Mouse (Mus musculus) hindbrain, embryonic 15.5 days (tissue): ENCODE measurements around the gene Arhgef6. TPM values are rescaled to one million over a fixed set of nuclear protein-coding genes. Genes with fewer than 3 reads are reported as not detected.

ENCODE experiments used
- ATAC-seq: fragments of 200-750 bp; cut with Nextera tagmentation; 2 replicates; pipeline ENCODE4 v1.8.0; 2017; ENCODE audit warnings: low read depth, moderate number of reproducible peaks, moderate TSS enrichment; ENCODE audit not compliant: low FRiP score
- H3K27ac ChIP-seq: fragments of 300-500 bp; sonication (generic); replicated peaks from 2 replicates; pipeline ENCODE4 v1.5.1; 2015; ENCODE audit warnings: mild to moderate bottlenecking, inconsistent platforms
- H3K27me3 ChIP-seq: fragments of 300-500 bp; sonication (generic); 2 replicates; pipeline ENCODE4 v1.6.1; 2015; ENCODE audit warnings: control low read depth, inconsistent platforms
- H3K36me3 ChIP-seq: fragments of 300-500 bp; sonication (generic); 2 replicates; pipeline ENCODE4 v1.6.1; 2015; ENCODE audit warnings: control low read depth, inconsistent platforms
- H3K4me1 ChIP-seq: fragments of 300-500 bp; sonication (generic); replicated peaks from 2 replicates; pipeline ENCODE4 v1.6.1; 2015; ENCODE audit warnings: control low read depth, inconsistent platforms
- H3K4me2 ChIP-seq: fragments of 300-500 bp; sonication (generic); 2 replicates; pipeline ENCODE4 v1.6.1; 2015; ENCODE audit warnings: moderate library complexity, mild to moderate bottlenecking, inconsistent platforms
- H3K4me3 ChIP-seq: fragments of 300-500 bp; sonication (generic); 2 replicates; pipeline ENCODE4 v1.5.1; 2015; ENCODE audit warnings: mild to moderate bottlenecking, inconsistent platforms
- H3K9ac ChIP-seq: fragments of 300-500 bp; sonication (generic); 2 replicates; pipeline ENCODE4 v1.6.1; 2015; ENCODE audit warnings: inconsistent platforms
- H3K9me3 ChIP-seq: fragments of 300-500 bp; sonication (generic); 2 replicates; pipeline ENCODE4 v1.6.1; 2016; ENCODE audit warnings: control low read depth, inconsistent platforms
- WGBS: fragments of 180-500 bp; shearing (Covaris S2); methylation state at CpG from one replicate; pipeline ENCODE4 v1.1.7; 2015; 5-methylcytosine and 5-hydroxymethylcytosine counted together
- polyA plus RNA-seq: library from polyadenylated mRNA; unstranded; fragments of >200 nt; fragmentation: Nextera tagmentation; extraction: Ambion mirVana; gene quantifications from 2 replicates; pipeline ENCODE4 v1.2.1, GENCODE M21; 2015

Gene Arhgef6
- 5.1 and 8.4 TPM in 2 replicates for polyA plus RNA-seq

GRCm38 (mm10) chrX:57338371-57339211, at the start of gene Arhgef6:
TSS of gene Arhgef6 (minus strand) at chrX:57338729.
- WGBS, result 66% methylated on average over 18 of the region's 18 CpGs
- Histone ChIP-seq H3K27me3 (no peaks in the 10 kb centered on the region), H3K4me1 (no peaks in the 10 kb centered on the region), H3K9me3 (no peaks in the 10 kb centered on the region), H3K9ac (no peak within 1 kb of the TSS), H3K4me2 (no peak within 1 kb of the TSS), H3K4me3 (no peak within 1 kb of the TSS), H3K36me3 (no peaks in the 10 kb centered on the region), H3K27ac (no peak within 1 kb of the TSS)
- ATAC-seq, result no peak

GRCm38 (mm10) chrX:57380915-57381314, 42.4 kb upstream of the Arhgef6 start:
- WGBS, result 51% methylated on average over 5 of the region's 5 CpGs
- Histone ChIP-seq H3K4me1 (no peaks in the 10 kb centered on the region), H3K27ac (no peak overlapping the region), H3K4me3 (no peak overlapping the region), H3K9me3 (no peaks in the 10 kb centered on the region), H3K4me2 (no peak overlapping the region), H3K9ac (no peak overlapping the region), H3K36me3 (peaks cover 20% of the 10 kb centered on the region), H3K27me3 (no peaks in the 10 kb centered on the region)
- peak; percentile 42; the same call in 1 of the 2 replicates for ATAC-seq

GRCm38 (mm10) chrX:57378579-57378978, 40.0 kb upstream of the Arhgef6 start:
- Histone ChIP-seq H3K27ac (no peak overlapping the region), H3K9ac (no peak overlapping the region), H3K4me2 (no peak overlapping the region), H3K27me3 (no peaks in the 10 kb centered on the region), H3K9me3 (no peaks in the 10 kb centered on the region), H3K4me3 (no peak overlapping the region), H3K4me1 (no peaks in the 10 kb centered on the region), H3K36me3 (peaks cover under 1% of the 10 kb centered on the region; the same call in 1 of the 2 replicates)
- no peak for ATAC-seq
- WGBS, result 74% methylated on average over 3 of the region's 3 CpGs

- WGBS, result 75% methylated on average over 3 of the region's 3 CpGs
- Histone ChIP-seq H3K9ac (no peak overlapping the region), H3K36me3 (no peaks in the 10 kb centered on the region), H3K27me3 (no peaks in the 10 kb centered on the region), H3K27ac (no peak overlapping the region), H3K4me3 (no peak overlapping the region), H3K9me3 (no peaks in the 10 kb centered on the region), H3K4me1 (no peaks in the 10 kb centered on the region), H3K4me2 (no peak overlapping the region)
- no peak for ATAC-seq
Measured at GRCm38 (mm10) chrX:57377096-57377495, 38.6 kb upstream of the Arhgef6 start.

GRCm38 (mm10) chrX:57374029-57374428, 35.5 kb upstream of the Arhgef6 start:
- H3K9ac ChIP-seq, result no peak overlapping the region
- H3K9me3 ChIP-seq, result no peaks in the 10 kb centered on the region
- H3K4me1 ChIP-seq, result no peaks in the 10 kb centered on the region
- ATAC-seq, result no peak
- H3K27me3 ChIP-seq, result no peaks in the 10 kb centered on the region
- H3K27ac ChIP-seq, result no peak overlapping the region
- 87% methylated on average over 2 of the region's 2 CpGs for WGBS
- H3K4me2 ChIP-seq, result no peak overlapping the region
- no peak overlapping the region for H3K4me3 ChIP-seq
- H3K36me3 ChIP-seq, result no peaks in the 10 kb centered on the region

- no peaks in the 10 kb centered on the region for H3K36me3 ChIP-seq
- WGBS, result 81% methylated on average over 2 of the region's 2 CpGs
- H3K4me1 ChIP-seq, result no peaks in the 10 kb centered on the region
- no peak for ATAC-seq
- H3K27me3 ChIP-seq, result no peaks in the 10 kb centered on the region
- no peak overlapping the region for H3K4me2 ChIP-seq
- no peaks in the 10 kb centered on the region for H3K9me3 ChIP-seq
- no peak overlapping the region for H3K9ac ChIP-seq
- no peak overlapping the region for H3K27ac ChIP-seq
- H3K4me3 ChIP-seq, result no peak overlapping the region
Measured at GRCm38 (mm10) chrX:57373543-57373942, 35.0 kb upstream of the Arhgef6 start.

GRCm38 (mm10) chrX:57372965-57373364, 34.4 kb upstream of the Arhgef6 start:
- H3K4me1 ChIP-seq, result no peaks in the 10 kb centered on the region

GRCm38 (mm10) chrX:57364891-57365569, 26.5 kb upstream of the Arhgef6 start:
- Histone ChIP-seq H3K9ac (no peak overlapping the region), H3K4me2 (no peak overlapping the region), H3K4me3 (no peak overlapping the region), H3K36me3 (no peaks in the 10 kb centered on the region), H3K27ac (no peak overlapping the region), H3K27me3 (no peaks in the 10 kb centered on the region), H3K4me1 (no peaks in the 10 kb centered on the region), H3K9me3 (no peaks in the 10 kb centered on the region)
- 65% methylated on average over 2 of the region's 2 CpGs for WGBS
- no peak for ATAC-seq

More at GRCm38 (mm10) chrX:57372965-57373364, 34.4 kb upstream of the Arhgef6 start:
- no peaks in the 10 kb centered on the region for H3K9me3 ChIP-seq
- ATAC-seq, result no peak
- H3K4me3 ChIP-seq, result no peak overlapping the region
- H3K9ac ChIP-seq, result no peak overlapping the region
- H3K27me3 ChIP-seq, result no peaks in the 10 kb centered on the region
- no peak overlapping the region for H3K4me2 ChIP-seq
- WGBS, result 81% methylated on average over 4 of the region's 4 CpGs
- H3K27ac ChIP-seq, result no peak overlapping the region
- no peaks in the 10 kb centered on the region for H3K36me3 ChIP-seq

GRCm38 (mm10) chrX:57359316-57359715, 20.8 kb upstream of the Arhgef6 start:
- no peak overlapping the region for H3K9ac ChIP-seq
- 60% methylated on average over 1 of the region's 1 CpGs for WGBS
- H3K27ac ChIP-seq, result no peak overlapping the region
- H3K4me2 ChIP-seq, result no peak overlapping the region
- no peaks in the 10 kb centered on the region for H3K27me3 ChIP-seq
- no peaks in the 10 kb centered on the region for H3K4me1 ChIP-seq
- no peak overlapping the region for H3K4me3 ChIP-seq
- H3K36me3 ChIP-seq, result no peaks in the 10 kb centered on the region
- no peak for ATAC-seq
- no peaks in the 10 kb centered on the region for H3K9me3 ChIP-seq

- no peak overlapping the region for H3K27ac ChIP-seq
- H3K4me1 ChIP-seq, result no peaks in the 10 kb centered on the region
- no peak for ATAC-seq
- H3K27me3 ChIP-seq, result no peaks in the 10 kb centered on the region
- H3K4me2 ChIP-seq, result no peak overlapping the region
- 75% methylated on average over 4 of the region's 4 CpGs for WGBS
- H3K9me3 ChIP-seq, result no peaks in the 10 kb centered on the region
- no peak overlapping the region for H3K4me3 ChIP-seq
- no peak overlapping the region for H3K9ac ChIP-seq
- no peaks in the 10 kb centered on the region for H3K36me3 ChIP-seq
Measured at GRCm38 (mm10) chrX:57339220-57339619, 691 bp upstream of the Arhgef6 start.

GRCm38 (mm10) chrX:57337582-57337981, 947 bp downstream of the Arhgef6 start:
- H3K9me3 ChIP-seq, result no peaks in the 10 kb centered on the region
- no peak overlapping the region for H3K4me2 ChIP-seq
- H3K36me3 ChIP-seq, result no peaks in the 10 kb centered on the region
- no peaks in the 10 kb centered on the region for H3K27me3 ChIP-seq
- no peak overlapping the region for H3K27ac ChIP-seq
- H3K4me3 ChIP-seq, result no peak overlapping the region
- H3K4me1 ChIP-seq, result no peaks in the 10 kb centered on the region
- no peak overlapping the region for H3K9ac ChIP-seq
- no peak for ATAC-seq

- Histone ChIP-seq H3K9ac (no peak overlapping the region), H3K27ac (no peak overlapping the region), H3K27me3 (no peaks in the 10 kb centered on the region), H3K4me1 (no peaks in the 10 kb centered on the region), H3K36me3 (no peaks in the 10 kb centered on the region), H3K4me3 (no peak overlapping the region), H3K4me2 (no peak overlapping the region), H3K9me3 (no peaks in the 10 kb centered on the region)
- no peak for ATAC-seq
- 84% methylated on average over 9 of the region's 9 CpGs for WGBS
Measured at GRCm38 (mm10) chrX:57336958-57337357, 1.6 kb downstream of the Arhgef6 start.
